Mouse (Mus musculus): ENCODE data around the gene Sema7a.

Sema7a gene

DNA sequence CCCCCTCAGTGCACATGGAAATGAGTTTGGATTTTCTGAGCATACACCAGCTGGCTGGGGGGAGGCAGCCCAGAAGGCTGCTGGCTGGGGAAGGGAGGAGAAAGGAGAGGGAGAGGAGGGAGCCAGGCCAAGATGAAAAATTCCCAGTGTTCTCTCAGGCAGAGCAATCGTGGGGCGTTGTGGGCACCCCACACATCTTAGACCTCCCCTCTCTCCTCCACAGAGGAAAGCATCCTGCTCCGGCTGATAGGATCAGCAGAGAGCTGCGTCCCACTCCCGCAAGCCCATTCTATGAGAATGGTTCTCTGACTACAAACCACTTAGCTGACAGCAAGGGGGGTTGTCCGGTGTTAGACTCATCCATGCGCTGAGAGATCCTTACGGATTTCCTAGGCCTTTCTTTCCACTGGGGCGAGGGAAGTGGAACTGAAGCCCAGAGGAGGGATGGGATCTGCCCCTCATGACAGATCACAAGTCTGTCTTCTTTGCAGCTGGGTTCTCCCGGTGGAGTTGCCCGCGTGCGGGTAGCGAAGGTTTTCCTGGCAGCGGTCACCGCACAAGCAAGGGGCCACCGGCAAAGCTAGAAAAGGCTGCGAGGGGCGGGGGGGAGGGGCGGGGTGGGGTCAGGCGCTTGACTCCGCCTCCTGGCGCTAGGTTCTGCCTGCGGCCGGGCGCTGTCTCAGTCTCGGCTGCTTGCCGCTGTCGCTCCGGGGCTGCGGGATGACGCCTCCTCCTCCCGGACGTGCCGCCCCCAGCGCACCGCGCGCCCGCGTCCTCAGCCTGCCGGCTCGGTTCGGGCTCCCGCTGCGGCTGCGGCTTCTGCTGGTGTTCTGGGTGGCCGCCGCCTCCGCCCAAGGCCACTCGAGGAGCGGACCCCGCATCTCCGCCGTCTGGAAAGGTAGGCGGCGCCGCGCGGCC lies at the start of gene Sema7a:
Gene Sema7a, plus strand, starts transcription at position 682 of the 918 bp plus-strand sequence.
- DNase-seq = peak; percentile 88 to 92

DNA sequence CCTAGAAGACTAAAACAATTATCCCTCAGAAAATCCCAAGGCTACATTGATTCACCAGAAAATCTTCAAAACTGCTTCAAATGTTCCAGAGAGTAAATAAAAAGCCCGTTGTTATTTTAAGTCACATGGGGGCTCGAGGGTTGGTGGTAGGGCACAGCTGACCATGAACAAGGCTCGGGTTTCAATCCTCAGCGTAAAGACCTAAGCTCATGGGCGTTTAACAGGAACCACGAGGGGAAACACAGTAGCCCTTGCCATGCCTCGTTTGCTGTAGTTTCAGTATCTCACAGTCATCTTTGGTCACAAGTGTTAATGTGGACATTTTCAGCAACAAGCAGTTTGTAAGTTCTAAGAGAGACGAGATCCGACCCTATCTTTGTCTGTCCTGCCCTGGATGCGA lies 39.4 kb upstream of the Sema7a start:
- no peak for DNase-seq

DNA sequence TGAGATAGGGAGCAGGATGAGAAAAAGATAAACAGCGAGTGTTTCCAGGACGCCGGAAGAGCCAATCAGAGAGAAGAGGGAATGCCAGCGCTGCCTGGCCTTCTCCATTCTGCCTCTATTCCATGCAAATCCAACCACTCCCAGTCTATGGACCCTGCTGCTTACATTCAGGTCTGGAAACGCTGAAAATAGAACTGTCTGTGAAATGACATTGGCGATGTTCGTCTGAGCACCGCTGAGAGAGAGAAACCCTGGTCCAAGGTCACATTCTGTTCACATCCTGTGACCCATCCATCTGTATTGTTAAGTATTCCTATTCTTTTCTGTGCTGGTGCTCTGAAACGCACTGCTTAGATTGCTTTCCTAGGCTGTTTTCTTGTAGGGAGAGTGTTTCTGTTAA lies 38.7 kb upstream of the Sema7a start:
- DNase-seq = no peak

DNA sequence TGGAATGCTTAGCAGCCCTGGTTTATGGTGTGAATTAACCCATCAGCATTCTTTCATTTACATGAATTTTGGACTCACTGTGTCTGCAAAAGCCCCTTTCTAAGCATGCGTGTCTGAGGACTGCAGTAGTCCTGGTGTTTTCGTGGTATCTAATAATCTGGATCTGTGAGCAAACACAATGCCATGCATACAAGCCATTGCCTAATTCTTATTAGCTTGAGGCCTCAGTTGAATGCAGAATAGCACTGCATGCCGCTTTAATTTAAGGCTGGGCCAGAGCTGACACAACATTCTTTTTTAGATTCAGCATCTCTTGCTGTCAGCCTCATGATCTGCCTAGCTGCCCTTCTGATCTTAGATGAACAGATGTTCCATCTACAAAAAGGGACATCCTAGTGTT lies 38.3 kb upstream of the Sema7a start:
- no peak for DNase-seq

- DNase-seq = no peak
Measured at GRCm38 (mm10) chr9:57902132-57902531, 37.8 kb upstream of the Sema7a start.

DNA sequence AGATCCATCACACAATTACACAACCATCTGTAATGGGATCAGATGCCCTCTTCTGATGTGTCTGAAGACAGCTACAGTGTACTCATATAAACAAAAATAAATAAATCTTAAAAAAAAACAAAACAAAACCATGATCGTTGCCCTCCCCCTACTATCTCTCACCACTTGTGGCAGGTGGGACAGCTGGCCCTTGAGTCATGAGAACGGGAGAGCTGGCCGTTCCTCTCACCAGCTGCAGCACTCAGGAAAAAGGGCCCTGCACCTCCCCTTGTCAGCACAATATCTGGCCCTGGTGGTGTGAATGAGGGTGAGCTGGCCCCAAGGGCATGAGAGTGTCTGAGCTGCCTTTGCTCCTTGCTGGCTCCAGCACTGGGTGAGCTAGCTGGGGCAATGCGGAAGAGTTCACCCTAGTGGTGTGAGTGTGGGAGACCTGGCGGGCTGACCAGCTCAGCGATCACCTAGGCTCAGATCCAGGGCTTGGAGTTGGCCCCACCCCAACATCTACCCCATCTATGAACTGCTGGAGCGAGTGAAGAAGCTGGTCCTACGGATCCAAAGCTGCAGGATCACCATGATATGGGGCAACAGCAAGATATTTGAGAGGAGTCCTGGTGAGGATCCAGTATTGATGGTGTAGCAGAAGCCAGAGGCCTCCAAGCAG lies 36.2 kb upstream of the Sema7a start:
- DNase-seq = no peak

DNA sequence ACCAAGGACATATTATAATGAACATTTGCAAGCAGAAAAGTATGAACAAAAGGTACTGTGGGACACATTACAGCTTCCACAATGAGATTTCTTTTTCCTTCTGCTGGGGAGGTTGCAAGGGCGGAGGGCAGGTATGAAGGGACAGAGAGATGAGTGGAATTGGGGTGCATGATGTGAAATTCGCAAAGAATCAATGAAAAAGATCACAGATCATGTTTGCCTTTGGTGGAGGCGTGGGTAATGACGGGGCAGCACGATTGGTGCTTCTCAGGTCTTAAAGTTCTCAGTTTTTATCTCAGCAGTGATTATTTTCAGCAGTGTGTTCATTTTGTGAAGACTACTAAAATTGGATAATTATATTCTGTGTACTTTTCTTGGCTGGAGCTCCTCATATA lies 35.7 kb upstream of the Sema7a start:
- no peak for DNase-seq

DNA sequence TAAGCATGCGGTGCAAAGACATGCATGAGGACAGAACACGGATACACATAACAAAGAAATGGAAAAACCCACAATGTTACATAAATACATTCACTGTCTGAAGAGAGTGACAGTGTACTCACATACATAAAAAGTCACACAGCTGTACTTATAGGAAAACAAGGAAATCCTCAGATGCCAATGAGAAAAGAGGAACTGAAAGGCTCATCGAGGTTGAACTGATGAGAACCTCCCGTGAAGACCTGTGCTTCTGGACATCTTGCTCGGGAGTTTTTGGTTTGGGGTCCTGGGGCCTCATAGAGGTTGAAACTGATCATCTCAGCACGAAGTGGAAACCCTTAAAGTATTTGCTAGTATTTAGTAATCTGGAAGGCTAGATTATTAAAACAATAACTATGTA lies 32.7 kb upstream of the Sema7a start:
- no peak for DNase-seq

DNA sequence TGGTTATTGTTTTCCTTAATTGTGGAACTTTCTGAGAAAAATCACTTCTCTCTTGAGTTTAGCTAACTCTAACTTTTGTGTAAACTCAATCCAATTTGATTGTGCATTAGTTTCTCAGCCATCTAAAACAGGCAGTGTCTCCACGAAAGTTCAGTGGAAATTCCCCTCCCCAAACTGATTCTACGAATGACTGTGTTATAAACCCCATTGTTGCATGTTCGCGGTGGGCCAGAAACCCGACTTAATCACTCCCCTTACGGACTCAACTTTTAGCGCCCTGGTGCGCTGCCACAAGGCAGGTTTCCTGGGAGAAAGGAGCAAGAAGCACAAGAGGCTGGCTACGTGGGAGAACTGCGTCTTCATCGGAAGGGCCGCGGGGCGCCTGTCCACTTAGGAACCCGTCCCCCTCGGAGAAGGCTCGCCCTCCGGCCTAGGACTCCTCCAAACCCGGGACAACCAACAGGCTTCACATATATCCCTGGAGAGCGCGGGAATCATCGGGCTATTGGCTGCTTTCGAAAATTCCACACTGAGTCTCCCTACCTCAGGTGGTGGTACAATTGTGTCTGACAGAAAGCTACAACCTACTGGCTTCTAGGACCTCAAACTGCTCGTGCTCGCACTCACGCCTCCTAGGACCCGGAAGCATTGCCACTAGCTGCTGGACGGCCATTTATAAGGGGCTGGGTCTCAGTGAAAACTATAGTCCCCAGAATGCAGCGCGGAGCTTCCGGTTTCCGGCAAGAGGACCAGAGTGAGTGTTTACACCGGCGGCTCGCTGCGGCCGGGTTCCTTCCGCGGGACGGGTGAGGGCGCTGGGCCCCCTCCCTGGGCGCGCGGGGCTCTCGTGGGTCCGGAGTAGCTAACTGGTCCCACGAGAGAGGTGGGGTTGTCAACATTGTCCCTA lies 29.4 kb upstream of the Sema7a start, which contains the start of gene Ubl7:
Gene Ubl7, plus strand, starts transcription at position 726 of the 907 bp plus-strand sequence.
- DNase-seq = peak; percentile 91 to 95

- DNase-seq = no peak
Measured at GRCm38 (mm10) chr9:57912571-57912970, 27.3 kb upstream of the Sema7a start.

DNA sequence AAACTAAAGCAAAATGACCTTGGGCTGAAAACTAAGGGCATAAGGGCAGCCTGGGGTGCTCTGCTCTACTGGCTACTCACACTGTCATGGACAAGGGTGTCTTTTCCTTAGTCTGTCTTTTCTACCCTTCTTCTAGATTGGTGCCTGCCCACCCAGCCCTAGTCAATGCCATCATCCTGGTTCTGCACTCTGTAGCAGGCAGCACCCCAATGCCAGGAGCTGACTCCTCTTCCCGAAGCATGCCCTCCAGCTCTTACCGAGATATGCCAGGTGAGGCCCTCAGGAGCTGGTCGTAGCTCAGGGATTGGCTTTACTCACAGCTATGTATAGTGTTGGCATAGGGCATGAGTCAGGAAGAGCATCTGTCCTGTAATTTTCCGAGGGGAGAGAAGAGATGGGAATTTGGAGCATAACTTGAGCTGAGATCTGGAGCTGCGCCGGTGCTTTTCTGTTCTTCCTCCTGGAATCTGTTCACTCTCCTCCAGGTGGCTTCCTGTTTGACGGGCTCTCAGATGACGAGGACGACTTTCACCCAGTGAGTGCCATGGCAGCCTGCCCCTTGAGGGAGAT lies 18.3 kb upstream of the Sema7a start:
- DNase-seq = peak; percentile 76 to 84

DNA sequence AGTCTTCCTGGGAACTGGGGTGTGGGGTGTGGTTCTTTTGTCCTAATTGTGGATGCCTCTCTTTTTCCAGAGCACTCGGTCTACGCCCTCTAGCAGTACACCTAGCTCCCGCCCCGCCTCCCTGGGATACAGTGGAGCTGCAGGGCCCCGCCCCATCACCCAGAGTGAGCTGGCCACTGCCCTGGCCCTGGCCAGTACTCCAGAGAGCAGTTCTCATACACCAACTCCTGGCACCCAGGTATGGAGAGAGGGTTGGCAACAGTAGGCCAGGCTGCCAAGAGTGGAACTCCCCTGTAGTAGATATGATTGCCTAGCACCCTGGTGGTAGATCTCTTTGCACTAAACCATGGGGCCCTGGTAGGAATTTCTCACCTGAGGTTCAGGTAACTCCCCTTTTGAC lies 17.5 kb upstream of the Sema7a start:
- DNase-seq = peak; percentile 19 to 33

DNA sequence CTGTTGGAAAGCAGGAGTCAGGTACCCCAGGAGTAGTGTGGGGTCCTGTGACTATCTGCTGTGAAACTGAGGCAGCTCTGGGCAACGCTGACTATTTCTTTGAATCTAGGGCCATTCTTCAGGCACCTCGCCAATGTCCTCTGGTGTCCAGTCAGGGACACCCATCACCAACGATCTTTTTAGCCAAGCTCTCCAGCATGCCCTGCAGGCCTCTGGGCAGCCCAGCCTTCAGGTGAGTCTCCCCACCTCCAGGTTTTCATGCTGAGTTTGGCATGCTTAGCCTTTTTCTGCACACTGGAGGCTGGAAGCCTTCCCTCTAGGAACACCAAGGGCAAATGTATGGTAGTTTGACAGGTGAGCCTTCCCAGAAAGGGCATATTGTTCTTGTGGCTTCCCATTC lies 16.9 kb upstream of the Sema7a start:
- peak; percentile 20 to 31 for DNase-seq

DNA sequence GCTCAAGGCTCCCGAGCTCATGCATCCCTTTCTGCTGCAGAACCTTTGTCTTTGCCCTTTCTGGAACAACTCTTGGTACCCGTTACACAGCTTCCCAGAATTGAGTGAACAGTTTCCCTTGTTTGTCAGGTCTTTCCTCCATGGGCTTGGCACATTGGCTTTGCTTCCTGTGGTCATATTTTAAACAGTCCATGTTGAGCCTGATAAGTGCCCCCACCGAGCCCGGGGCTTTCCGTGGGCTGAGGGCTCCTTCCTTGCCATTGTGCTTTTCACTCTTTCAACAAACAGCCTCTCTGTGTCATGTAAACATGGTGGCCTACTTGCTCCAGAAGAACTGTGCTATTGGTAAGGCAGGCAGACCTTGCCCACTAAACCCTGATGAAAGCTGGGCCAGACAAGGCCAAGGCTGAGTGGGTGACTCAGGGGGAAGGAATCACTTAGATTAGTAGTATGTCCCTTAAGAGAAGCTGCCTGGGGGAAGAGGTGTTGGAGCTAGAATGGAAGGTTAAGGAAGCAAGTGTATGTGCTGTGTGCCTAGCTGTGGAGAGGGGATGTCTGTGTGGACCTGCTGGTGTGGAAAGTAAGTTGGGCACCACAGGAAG lies 8.6 kb upstream of the Sema7a start:
- no peak for DNase-seq

DNA sequence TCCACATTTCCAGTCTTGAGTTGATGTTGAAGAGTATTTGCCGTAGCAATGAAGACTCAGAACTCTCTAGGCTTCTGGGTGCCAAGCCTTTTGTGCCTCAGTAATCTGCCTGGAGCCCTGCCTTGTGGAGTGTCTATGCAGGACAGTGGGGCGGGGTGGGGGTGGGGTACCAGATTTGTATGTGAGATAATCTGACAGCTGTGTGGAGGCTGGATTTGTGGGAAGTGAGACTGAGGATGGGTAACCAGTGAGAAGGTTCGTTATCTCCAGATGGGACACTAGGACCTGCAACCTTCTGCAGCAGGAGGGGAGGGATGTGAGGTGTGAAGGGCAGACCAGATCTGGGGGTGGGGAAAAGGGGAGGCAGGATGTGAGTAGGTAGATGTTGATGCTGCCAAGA lies 7.7 kb upstream of the Sema7a start:
- DNase-seq = no peak

GRCm38 (mm10) chr9:57932831-57933602 lies 6.9 kb upstream of the Sema7a start:
- peak; percentile 87 to 92 for DNase-seq

DNA sequence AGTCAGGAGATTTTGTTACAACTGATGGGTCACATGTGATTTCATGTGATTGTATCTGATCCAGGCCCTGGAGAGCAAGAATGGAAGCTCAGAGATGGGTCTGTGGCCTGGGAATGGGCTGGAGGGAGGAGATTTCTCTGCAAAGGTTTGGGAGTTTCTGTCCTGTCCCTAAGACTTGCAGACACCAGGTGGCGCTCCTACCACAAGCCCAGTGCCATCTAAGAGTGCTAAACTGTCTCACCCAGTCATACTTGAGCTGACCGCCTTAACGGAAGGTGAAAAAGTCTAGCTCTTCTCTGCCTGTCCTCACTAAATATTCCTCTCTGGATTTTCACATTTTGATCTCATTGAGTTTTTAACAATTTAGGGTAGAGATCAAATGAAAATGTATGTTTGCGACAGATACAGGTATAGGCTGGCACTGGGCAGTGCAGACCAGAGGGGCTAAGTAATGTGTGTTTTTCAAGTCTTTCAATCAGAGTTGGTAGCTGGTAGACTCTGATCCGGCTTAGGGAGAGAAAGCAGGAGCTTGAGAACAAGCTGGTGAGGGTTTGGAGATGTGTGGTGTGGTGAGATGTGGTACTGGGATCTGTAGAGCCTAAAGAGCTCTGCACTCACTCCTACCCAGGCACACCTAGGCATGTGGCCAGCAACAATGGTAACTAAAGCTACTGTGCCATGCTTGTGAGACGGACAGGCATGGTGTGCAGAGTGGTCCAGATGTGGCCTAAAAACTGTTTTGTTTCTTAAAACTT lies 4.1 kb upstream of the Sema7a start:
- peak; percentile 93 to 96 for DNase-seq

- DNase-seq = no peak
Measured at GRCm38 (mm10) chr9:57937171-57937570, 2.7 kb upstream of the Sema7a start.

- peak; percentile 76 to 84 for DNase-seq
Measured at GRCm38 (mm10) chr9:57937651-57938050, 2.3 kb upstream of the Sema7a start.

DNA sequence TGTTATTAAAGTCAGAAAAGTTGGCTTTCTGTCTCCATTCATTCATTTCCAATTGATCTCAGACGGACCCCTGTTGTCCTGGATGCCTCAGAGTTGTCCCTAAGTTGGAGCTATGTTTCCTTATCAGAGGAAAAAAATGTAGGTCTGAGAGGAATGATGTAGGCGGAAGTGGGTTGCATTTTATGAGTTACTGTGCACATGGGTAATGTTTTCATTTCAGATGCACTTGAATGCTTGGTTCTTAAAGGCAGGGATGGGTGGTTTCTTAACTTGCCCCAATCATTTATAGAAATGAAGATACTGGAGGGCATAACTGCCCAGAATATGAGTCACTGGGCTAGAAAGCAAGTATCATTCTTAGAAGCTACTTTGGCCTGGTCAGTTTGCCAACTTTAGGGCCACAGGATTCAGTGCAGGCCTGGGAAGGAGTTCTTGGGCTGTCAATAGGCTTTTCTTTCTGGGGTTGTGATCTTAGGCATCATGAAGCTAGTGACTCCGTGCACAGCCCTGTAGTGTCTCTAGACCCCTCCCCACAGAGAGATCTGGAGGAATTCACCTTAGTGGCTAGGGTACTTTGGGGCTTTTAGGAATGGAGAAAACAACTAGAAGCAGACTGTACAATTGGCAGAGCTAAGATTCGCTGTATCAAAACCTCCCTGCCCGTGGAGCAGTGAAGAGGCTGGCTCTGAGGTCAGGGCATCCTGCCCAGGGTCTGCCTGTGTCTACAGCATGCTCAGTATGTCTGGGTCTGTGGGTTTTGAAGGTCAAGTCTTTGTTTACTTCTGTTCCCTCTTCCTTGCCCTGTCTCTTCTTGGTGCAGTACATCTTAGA lies 1.5 kb upstream of the Sema7a start:
- DNase-seq = peak; percentile 25 to 46

All from cerebellum, adult 18-20 months (tissue).